In the genomic region with DNA sequence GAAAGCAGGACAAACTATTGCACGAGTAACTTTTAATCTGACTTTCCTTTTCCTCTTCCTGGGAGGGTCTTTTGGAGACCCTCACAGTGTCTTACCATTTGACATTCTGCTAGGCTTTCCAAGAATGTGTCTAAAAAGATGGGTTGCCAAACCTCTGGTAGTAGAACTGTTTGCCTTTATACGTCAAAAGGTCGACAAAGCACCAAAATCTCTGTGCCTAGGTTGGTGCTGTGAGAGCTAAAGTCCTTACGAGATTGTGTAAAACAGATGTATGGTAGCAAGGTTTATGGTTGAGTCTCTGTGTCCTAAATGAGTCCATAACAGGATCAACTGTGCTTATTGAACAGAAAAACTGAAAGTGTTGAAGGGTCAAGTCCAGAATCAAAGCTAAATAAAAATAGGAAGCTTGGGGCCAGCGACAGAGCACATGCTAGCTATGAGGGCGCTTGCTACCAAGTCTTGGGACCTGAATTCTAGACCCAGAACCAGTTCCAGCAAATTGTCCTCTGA, we compare ENCODE assay signal across 8 mouse cellular contexts. TPM values are rescaled to one million over a fixed set of nuclear protein-coding genes. Genes with fewer than 3 reads are reported as not detected.
A peak's percentile ranks its signal among the peaks of the same experiment; 100 is the strongest.
DNase-seq lines count a peak whose midpoint lies in the region; ATAC-seq lines count a peak whose summit lies in the region.

No protein-coding gene starts in this region.

- WGBS in lung, embryonic 16.5 days = 53% methylated on average over 6 of the region's 6 CpGs
- 63% methylated on average over 6 of the region's 6 CpGs for WGBS in limb, embryonic 12.5 days
- 53% methylated on average over 6 of the region's 6 CpGs for WGBS in stomach, embryonic 15.5 days

- H3K9ac ChIP-seq in lung, embryonic 16.5 days (ENCODE audit: low read length) = peak overlapping the region; percentile 76
- peak overlapping the region; percentile 87; the same call in 1 of the 2 replicates for H3K9ac ChIP-seq in limb, embryonic 12.5 days (replicated peaks)
- H3K9ac ChIP-seq in stomach, embryonic 15.5 days = peak overlapping the region; percentile 60; the same call in 1 of the 2 replicates

- no peak for DNase-seq in lung, postnatal 14 days
- no peak for DNase-seq in layer of hippocampus, adult 9-10 months (ENCODE audit: low spot score)
- DNase-seq in right cerebral cortex, postnatal 10 days (ENCODE audit: low spot score in 2 of 2) = no peak
- DNase-seq in adrenal gland, adult 2 months = no peak

- ATAC-seq in lung, embryonic 16.5 days (ENCODE audit: low read depth) = no peak
- ATAC-seq in erythroblast, adult 5-6 weeks (replicated peaks; ENCODE audit: low FRiP score, poor library complexity, severe bottlenecking) = 0 out of 2 replicates have a peak, but pooled peaks have one; percentile 0
- no peak for ATAC-seq in limb, embryonic 12.5 days (ENCODE audit: insufficient number of reproducible peaks, insufficient read depth, low FRiP score, low TSS enrichment, low read depth)
- ATAC-seq in stomach, embryonic 15.5 days (ENCODE audit: insufficient read depth, low FRiP score, low read depth) = no peak

- H3K4me2 ChIP-seq in lung, embryonic 16.5 days (ENCODE audit: low read depth, low read length) = peak overlapping the region; percentile 72
- peak overlapping the region; percentile 74 for H3K4me2 ChIP-seq in limb, embryonic 12.5 days
- peak overlapping the region; percentile 89 for H3K4me2 ChIP-seq in stomach, embryonic 15.5 days

- peak overlapping the region; percentile 91 for H3K4me3 ChIP-seq in lung, embryonic 16.5 days (ENCODE audit: low read length)
- H3K4me3 ChIP-seq in limb, embryonic 12.5 days (replicated peaks) = peak overlapping the region; percentile 82
- peak overlapping the region; percentile 69; the same call in 1 of the 2 replicates for H3K4me3 ChIP-seq in stomach, embryonic 15.5 days (replicated peaks)

- peak overlapping the region; percentile 94; the same call in 1 of the 2 replicates for H3K27ac ChIP-seq in lung, embryonic 16.5 days (ENCODE audit: low read length)
- peak overlapping the region; percentile 95 for H3K27ac ChIP-seq in limb, embryonic 12.5 days
- H3K27ac ChIP-seq in stomach, embryonic 15.5 days = peak overlapping the region; percentile 94

- H3K27me3 ChIP-seq in lung, embryonic 16.5 days (ENCODE audit: control insufficient read depth, insufficient read depth, low read depth, low read length) = no peaks in the 10 kb centered on the region
- no peaks in the 10 kb centered on the region for H3K27me3 ChIP-seq in limb, embryonic 12.5 days
- H3K27me3 ChIP-seq in stomach, embryonic 15.5 days (replicated peaks) = no peaks in the 10 kb centered on the region

- no peaks in the 10 kb centered on the region for H3K9me3 ChIP-seq in lung, embryonic 16.5 days (ENCODE audit: control insufficient read depth, low read length)
- H3K9me3 ChIP-seq in limb, embryonic 12.5 days = no peaks in the 10 kb centered on the region
- H3K9me3 ChIP-seq in stomach, embryonic 15.5 days = no peaks in the 10 kb centered on the region

- H3K36me3 ChIP-seq in lung, embryonic 16.5 days (ENCODE audit: control insufficient read depth, insufficient read depth, low read length) = no peaks in the 10 kb centered on the region
- peaks cover 7% of the 10 kb centered on the region for H3K36me3 ChIP-seq in limb, embryonic 12.5 days
- H3K36me3 ChIP-seq in stomach, embryonic 15.5 days = no peaks in the 10 kb centered on the region

- peaks cover 15% of the 10 kb centered on the region for H3K4me1 ChIP-seq in lung, embryonic 16.5 days (replicated peaks; ENCODE audit: control insufficient read depth, insufficient read depth, low read length)
- H3K4me1 ChIP-seq in limb, embryonic 12.5 days (replicated peaks) = peaks cover 16% of the 10 kb centered on the region
- 0 out of 2 replicates have a peak, but pooled peaks cover 10% of the 10 kb centered on the region for H3K4me1 ChIP-seq in stomach, embryonic 15.5 days

RNA-seq across cellular contexts. Expression of a gene that starts 0.8 kb away (rescaled TPM):
- polyA plus RNA-seq in lung, embryonic 16.5 days (2015; fragmentation: Nextera tagmentation; extraction: Ambion mirVana) = 57.9 and 62.8 TPM in 2 replicates
- 43.7 and 47.1 TPM in 2 replicates for total RNA-seq in erythroblast, adult 5-6 weeks (2015; ENCODE audit: low replicate concordance)
- 35.8 and 68.9 TPM in 2 replicates for total RNA-seq in erythroblast, adult 5-6 weeks (2017; ENCODE audit: low replicate concordance)
- polyA plus RNA-seq in limb, embryonic 12.5 days (2016; fragmentation: Nextera tagmentation; extraction: Ambion mirVana) = 48.3 and 52.8 TPM in 2 replicates
- polyA plus RNA-seq in stomach, embryonic 15.5 days (2015; fragmentation: Nextera tagmentation; extraction: Ambion mirVana) = 47.9 and 49.8 TPM in 2 replicates
- 1 to 10 TPM; 3.5 to 3.6 TPM for total RNA-seq in adrenal gland, adult 2 months (2021)
- polyA plus RNA-seq in adrenal gland, adult 2 months (2012; rRNA removed) = 0.29 and 0.48 TPM in 2 replicates

RNA-seq across cellular contexts. Expression of a gene that starts 21.5 kb away (rescaled TPM):
- polyA plus RNA-seq in lung, embryonic 16.5 days (2015; fragmentation: Nextera tagmentation; extraction: Ambion mirVana) = 4.9 and 7.5 TPM in 2 replicates
- 1.5 and 2.3 TPM in 2 replicates for total RNA-seq in erythroblast, adult 5-6 weeks (2015; ENCODE audit: low replicate concordance)
- total RNA-seq in erythroblast, adult 5-6 weeks (2017; ENCODE audit: low replicate concordance) = 1.1 and 2.0 TPM in 2 replicates
- 7.9 and 9.2 TPM in 2 replicates for polyA plus RNA-seq in limb, embryonic 12.5 days (2016; fragmentation: Nextera tagmentation; extraction: Ambion mirVana)
- polyA plus RNA-seq in stomach, embryonic 15.5 days (2015; fragmentation: Nextera tagmentation; extraction: Ambion mirVana) = 4.0 and 5.6 TPM in 2 replicates
- 10 to 100 TPM in 1 of 2 experiments, 1 to 10 TPM in 1; 3.7 to 11.9 TPM for total RNA-seq in adrenal gland, adult 2 months (2021)
- 1.2 and 1.3 TPM in 2 replicates for polyA plus RNA-seq in adrenal gland, adult 2 months (2012; rRNA removed)

Comparison
In these comparisons a context has a peak if more than half of its experiments do, and no peak if none do; other contexts are left out.
1. RNA of a gene that starts 0.8 kb away (polyA plus RNA-seq): 57.9 to 62.8 TPM in lung, embryonic 16.5 days, 48.3 to 52.8 TPM in limb, embryonic 12.5 days and 47.9 to 49.8 TPM in stomach, embryonic 15.5 days; 0.29 to 0.48 TPM in adrenal gland, adult 2 months; every median in the first group is over 10 times any median in the second.
2. Peak in every context shown above with its lines, with median percentiles within 50 percentile points of each other: H3K27ac ChIP-seq, H3K4me2 ChIP-seq, H3K4me3 ChIP-seq and H3K9ac ChIP-seq.